Mouse (Mus musculus): ENCODE measurements at regions not wholly inside any gene's neighbourhood (a gene's known extent, or its start where the extent isn't known, plus 50 kb on each side); places are given as distances from the start of the nearest gene placed in this dataset.

DNA sequence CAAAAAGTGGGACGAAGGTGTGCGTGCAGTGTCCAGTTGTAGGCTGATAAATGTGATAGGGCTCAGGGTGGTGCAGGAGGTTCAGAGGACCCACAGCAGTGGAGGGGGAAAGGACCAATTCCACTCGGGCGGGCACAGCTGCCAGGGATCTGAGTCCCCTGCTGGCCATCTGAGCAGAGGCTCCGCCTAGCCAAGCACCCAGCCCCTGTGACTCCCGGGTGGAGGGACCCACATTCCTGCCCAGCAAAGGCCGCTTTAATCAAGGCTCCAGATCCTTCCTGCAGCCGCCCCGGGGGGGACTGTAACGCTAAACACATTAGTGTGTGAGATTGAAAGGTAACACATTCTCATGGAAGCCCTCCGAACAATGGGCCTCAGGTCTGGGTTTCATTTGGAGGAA, 88.5 kb downstream of the Ephb3 start:
- Histone ChIP-seq H3K27me3 (replicated peaks; ENCODE audit: control insufficient read depth, insufficient read depth, low read length) (no peaks in the 10 kb centered on the region), H3K4me1 (ENCODE audit: control insufficient read depth, insufficient read depth, low read length) (no peaks in the 10 kb centered on the region), H3K4me3 (ENCODE audit: insufficient read depth, low read depth, low read length) (no peak overlapping the region), H3K27ac (ENCODE audit: insufficient read depth, low read depth, low read length) (no peak overlapping the region), H3K36me3 (ENCODE audit: control insufficient read depth, insufficient read depth, low read length) (no peaks in the 10 kb centered on the region)
- no peak for DNase-seq
- TF ChIP-seq CTCF (conservative IDR thresholded peaks at IDR 0.05; ENCODE audit: insufficient read depth, insufficient read length, low read depth, low read length) (no peak), POLR2A (IDR thresholded peaks at IDR 0.05; ENCODE audit: low read depth, low read length) (no peak)
- WGBS = 48% methylated on average over 11 of the region's 11 CpGs

DNA sequence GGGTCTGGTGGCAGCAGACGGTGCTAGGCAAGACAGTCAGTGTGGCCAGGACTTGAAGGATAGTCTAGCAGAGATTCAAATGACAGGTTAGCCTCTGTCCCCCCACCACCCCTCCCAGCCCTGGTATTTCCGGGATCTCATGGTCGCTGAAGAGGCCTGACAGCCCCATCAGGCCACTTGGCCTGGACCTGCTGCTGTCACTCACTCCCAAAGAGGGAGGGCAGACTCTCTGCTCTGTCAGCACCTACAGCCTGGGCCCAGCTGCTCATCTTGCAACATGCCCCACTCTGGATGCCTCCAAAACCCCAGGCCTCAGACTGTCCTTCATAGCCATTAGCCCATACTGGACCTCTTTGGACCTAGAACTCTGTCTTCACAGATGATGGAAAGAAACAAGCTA, 89.0 kb downstream of the Ephb3 start:
- TF ChIP-seq CTCF (conservative IDR thresholded peaks at IDR 0.05; ENCODE audit: insufficient read depth, insufficient read length, low read depth, low read length) = no peak
- TF ChIP-seq POLR2A (IDR thresholded peaks at IDR 0.05; ENCODE audit: low read depth, low read length) = no peak
- Histone ChIP-seq H3K4me1 (ENCODE audit: control insufficient read depth, insufficient read depth, low read length) (no peaks in the 10 kb centered on the region), H3K27me3 (replicated peaks; ENCODE audit: control insufficient read depth, insufficient read depth, low read length) (no peaks in the 10 kb centered on the region), H3K36me3 (ENCODE audit: control insufficient read depth, insufficient read depth, low read length) (no peaks in the 10 kb centered on the region), H3K4me3 (ENCODE audit: insufficient read depth, low read depth, low read length) (no peak overlapping the region), H3K27ac (ENCODE audit: insufficient read depth, low read depth, low read length) (no peak overlapping the region)
- WGBS = 71% methylated on average over 3 of the region's 3 CpGs
- no peak for DNase-seq

DNA sequence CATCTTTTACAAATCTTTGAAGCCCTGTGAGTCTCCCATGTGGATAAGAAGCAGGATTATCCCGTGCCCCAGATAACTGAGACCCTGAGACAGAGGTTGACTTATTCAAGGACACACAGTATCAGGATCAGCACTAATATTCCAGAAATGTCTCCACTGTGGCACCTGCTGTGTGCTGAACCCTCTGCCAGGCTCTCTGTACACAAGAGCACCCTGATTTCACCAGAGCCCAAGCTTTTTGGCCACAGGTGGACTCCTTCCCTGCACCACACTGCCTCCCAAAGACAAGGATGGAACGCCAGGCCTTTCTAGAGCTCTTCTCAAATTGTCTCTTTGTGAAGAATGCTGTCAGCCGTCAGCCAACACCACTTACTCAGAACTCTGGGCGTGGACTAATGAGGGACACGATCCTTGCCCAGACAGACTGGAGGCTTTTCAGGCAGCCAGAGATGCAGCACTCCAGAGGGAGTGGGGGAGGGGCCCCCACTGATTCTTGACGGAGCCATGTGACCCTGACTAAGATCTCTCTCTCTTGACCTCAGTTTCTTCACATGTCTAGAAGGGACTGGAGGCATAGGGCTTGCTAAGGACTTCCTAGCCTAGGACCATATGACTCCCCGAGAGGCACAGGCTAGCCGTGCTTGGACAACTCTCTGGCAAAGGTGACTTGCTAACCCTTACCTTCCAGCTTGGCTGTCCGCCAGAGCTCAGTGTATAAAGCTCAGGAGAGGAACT, 90.3 kb downstream of the Ephb3 start:
- H3K4me1 ChIP-seq (ENCODE audit: control insufficient read depth, insufficient read depth, low read length) = no peaks in the 10 kb centered on the region
- no peaks in the 10 kb centered on the region for H3K27me3 ChIP-seq (replicated peaks; ENCODE audit: control insufficient read depth, insufficient read depth, low read length)
- no peak overlapping the region for H3K4me3 ChIP-seq (ENCODE audit: insufficient read depth, low read depth, low read length)
- 38% methylated on average over 9 of the region's 9 CpGs for WGBS
- H3K27ac ChIP-seq (ENCODE audit: insufficient read depth, low read depth, low read length) = no peak overlapping the region
- peak; percentile 33 for DNase-seq
- no peaks in the 10 kb centered on the region for H3K36me3 ChIP-seq (ENCODE audit: control insufficient read depth, insufficient read depth, low read length)
- TF ChIP-seq CTCF (conservative IDR thresholded peaks at IDR 0.05; ENCODE audit: insufficient read depth, insufficient read length, low read depth, low read length) (no peak), POLR2A (IDR thresholded peaks at IDR 0.05; ENCODE audit: low read depth, low read length) (no peak)

DNA sequence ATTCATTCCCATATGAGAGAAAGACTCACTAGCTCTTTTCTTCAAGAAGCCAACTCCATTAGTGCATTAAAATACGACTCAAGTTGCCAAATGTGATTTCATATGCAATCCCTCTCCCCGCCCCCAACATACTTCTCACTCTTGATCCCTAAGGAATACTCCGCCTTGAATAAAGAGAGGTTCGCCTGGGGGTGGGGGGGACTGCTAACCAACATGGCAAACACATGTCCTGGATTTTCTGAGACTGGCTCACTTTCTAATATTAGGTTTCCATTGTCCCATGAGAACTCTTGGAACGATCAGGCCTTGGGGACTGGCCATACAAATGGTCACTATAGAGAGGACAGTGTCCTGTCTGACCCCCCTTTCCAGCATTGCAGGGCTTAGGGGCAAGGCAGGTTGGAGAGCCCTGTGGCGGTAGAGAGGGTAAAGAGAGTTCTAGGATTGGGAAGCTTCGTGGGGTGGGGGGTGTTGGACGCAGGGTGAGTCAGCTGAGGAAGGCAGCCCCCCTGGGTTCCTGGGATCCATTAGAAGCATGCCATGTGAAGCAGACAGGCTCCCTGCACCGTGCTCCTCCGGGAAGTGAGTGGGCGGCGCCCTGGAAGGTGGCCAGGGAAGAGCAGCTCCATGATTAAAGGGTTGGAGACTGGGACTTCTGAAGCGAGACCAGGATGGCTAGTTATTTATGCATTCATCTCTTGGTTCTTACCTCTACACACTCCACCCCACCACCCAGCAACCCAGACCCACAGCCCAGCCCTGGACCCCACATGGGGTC, 91.6 kb downstream of the Ephb3 start:
- WGBS = 62% methylated on average over 13 of the region's 13 CpGs
- Histone ChIP-seq H3K27me3 (replicated peaks; ENCODE audit: control insufficient read depth, insufficient read depth, low read length) (no peaks in the 10 kb centered on the region), H3K36me3 (ENCODE audit: control insufficient read depth, insufficient read depth, low read length) (no peaks in the 10 kb centered on the region), H3K4me1 (ENCODE audit: control insufficient read depth, insufficient read depth, low read length) (no peaks in the 10 kb centered on the region), H3K4me3 (ENCODE audit: insufficient read depth, low read depth, low read length) (no peak overlapping the region), H3K27ac (ENCODE audit: insufficient read depth, low read depth, low read length) (no peak overlapping the region)
- no peak for DNase-seq
- TF ChIP-seq POLR2A (IDR thresholded peaks at IDR 0.05; ENCODE audit: low read depth, low read length) = no peak
- no peak for TF ChIP-seq CTCF (conservative IDR thresholded peaks at IDR 0.05; ENCODE audit: insufficient read depth, insufficient read length, low read depth, low read length)

DNA sequence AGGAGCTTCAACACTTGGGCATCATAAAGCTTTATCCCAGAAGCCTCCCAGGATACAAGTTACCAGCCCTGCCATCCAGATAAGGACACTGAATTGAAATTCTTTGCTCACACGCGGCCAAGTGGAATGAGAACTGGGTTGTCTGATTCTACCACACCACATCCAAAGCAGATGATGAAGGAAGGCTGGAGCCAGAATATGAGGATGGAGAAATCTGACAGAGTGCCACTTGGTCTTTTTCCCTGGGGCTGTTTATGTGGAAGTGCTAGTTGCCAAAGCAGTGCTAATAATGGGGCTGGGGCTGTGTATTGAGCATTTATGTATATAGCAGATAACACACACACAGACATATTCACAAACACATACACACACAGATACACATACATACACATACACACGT, 92.2 kb downstream of the Ephb3 start:
- TF ChIP-seq POLR2A (IDR thresholded peaks at IDR 0.05; ENCODE audit: low read depth, low read length) = no peak
- no peak for TF ChIP-seq CTCF (conservative IDR thresholded peaks at IDR 0.05; ENCODE audit: insufficient read depth, insufficient read length, low read depth, low read length)
- 75% methylated on average over 3 of the region's 3 CpGs for WGBS
- Histone ChIP-seq H3K4me1 (ENCODE audit: control insufficient read depth, insufficient read depth, low read length) (no peaks in the 10 kb centered on the region), H3K27me3 (replicated peaks; ENCODE audit: control insufficient read depth, insufficient read depth, low read length) (no peaks in the 10 kb centered on the region), H3K36me3 (ENCODE audit: control insufficient read depth, insufficient read depth, low read length) (no peaks in the 10 kb centered on the region), H3K4me3 (ENCODE audit: insufficient read depth, low read depth, low read length) (no peak overlapping the region), H3K27ac (ENCODE audit: insufficient read depth, low read depth, low read length) (no peak overlapping the region)
- DNase-seq = no peak

DNA sequence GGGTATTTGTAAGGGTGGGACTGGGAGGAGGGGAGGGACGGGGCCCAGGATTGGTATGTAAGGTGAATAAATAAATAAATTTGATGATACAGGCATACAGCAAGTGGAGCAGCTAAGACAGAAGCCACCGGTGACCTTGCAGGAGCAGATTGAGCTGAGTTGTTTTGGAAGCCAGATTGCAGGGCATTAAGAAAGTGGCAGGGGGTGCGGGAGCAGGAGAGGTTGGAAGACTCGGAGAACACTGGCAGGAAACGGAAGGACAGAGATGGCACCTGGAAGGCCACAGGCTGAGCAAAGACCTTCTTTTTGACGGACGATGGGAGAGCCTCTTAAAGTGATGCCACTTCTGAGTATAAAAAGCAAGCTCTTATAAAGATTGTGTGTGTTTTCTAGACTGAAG, 94.3 kb downstream of the Ephb3 start:
- no peaks in the 10 kb centered on the region for H3K4me1 ChIP-seq (ENCODE audit: control insufficient read depth, insufficient read depth, low read length)
- no peak overlapping the region for H3K4me3 ChIP-seq (ENCODE audit: insufficient read depth, low read depth, low read length)
- no peaks in the 10 kb centered on the region for H3K27me3 ChIP-seq (replicated peaks; ENCODE audit: control insufficient read depth, insufficient read depth, low read length)
- WGBS = 78% methylated on average over 7 of the region's 7 CpGs
- TF ChIP-seq CTCF (conservative IDR thresholded peaks at IDR 0.05; ENCODE audit: insufficient read depth, insufficient read length, low read depth, low read length) (no peak), POLR2A (IDR thresholded peaks at IDR 0.05; ENCODE audit: low read depth, low read length) (no peak)
- no peaks in the 10 kb centered on the region for H3K36me3 ChIP-seq (ENCODE audit: control insufficient read depth, insufficient read depth, low read length)
- no peak overlapping the region for H3K27ac ChIP-seq (ENCODE audit: insufficient read depth, low read depth, low read length)
- DNase-seq = no peak

DNA sequence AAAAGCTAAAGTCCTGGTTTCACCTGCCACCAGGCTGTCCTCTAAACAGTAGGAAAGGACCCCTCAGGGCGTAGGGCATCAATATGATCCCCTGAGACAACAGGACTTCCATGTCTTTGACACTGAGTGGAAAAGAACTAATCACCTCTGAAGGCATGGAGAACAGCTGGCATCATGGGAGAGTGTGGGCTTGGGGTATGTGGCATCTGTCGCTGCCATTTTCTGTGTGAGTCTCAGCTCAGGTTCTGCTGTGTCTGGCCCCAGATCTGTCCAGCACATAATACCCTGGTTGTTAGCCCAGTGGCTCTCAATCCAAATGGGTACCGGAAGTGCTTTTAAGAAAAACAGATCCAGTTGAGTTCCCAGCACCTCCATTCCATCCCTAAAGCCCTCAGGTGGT, 101.3 kb downstream of the Ephb3 start:
- WGBS = 78% methylated on average over 3 of the region's 3 CpGs
- Histone ChIP-seq H3K4me3 (ENCODE audit: insufficient read depth, low read depth, low read length) (no peak overlapping the region), H3K27me3 (replicated peaks; ENCODE audit: control insufficient read depth, insufficient read depth, low read length) (no peaks in the 10 kb centered on the region), H3K27ac (ENCODE audit: insufficient read depth, low read depth, low read length) (no peak overlapping the region), H3K4me1 (ENCODE audit: control insufficient read depth, insufficient read depth, low read length) (no peaks in the 10 kb centered on the region), H3K36me3 (ENCODE audit: control insufficient read depth, insufficient read depth, low read length) (no peaks in the 10 kb centered on the region)
- TF ChIP-seq CTCF (conservative IDR thresholded peaks at IDR 0.05; ENCODE audit: insufficient read depth, insufficient read length, low read depth, low read length) (no peak), POLR2A (IDR thresholded peaks at IDR 0.05; ENCODE audit: low read depth, low read length) (no peak)
- no peak for DNase-seq
